In genomic region chr14:97982676-97983075, GRCm38 (mm10) we compare ENCODE assay signal across 22 mouse cellular contexts.
DNase-seq lines count a peak whose midpoint lies in the region; ATAC-seq and TF ChIP-seq lines count a peak whose summit lies in the region.
"Had no signal": no experiment of that assay in that cellular context is flagged by ENCODE, and none has a peak within 500 bp of the region (broad histone marks: within the 10 kb centered on the region; RNA-seq: fewer than 3 reads in every experiment).

No protein-coding gene starts in this region.

- 20% methylated on average over 6 of the region's 6 CpGs for WGBS in kidney, embryonic 15.5 days
- 24% methylated on average over 6 of the region's 6 CpGs for WGBS in kidney, postnatal 0 days

- no peak overlapping the region for H3K4me2 ChIP-seq in kidney, embryonic 15.5 days
- H3K4me2 ChIP-seq in kidney, postnatal 0 days (ENCODE audit: low read length) = 0 out of 2 replicates have a peak overlapping the region, but pooled peaks have one; percentile 1
- H3K4me2 ChIP-seq: embryonic facial prominence, embryonic 13.5 days; embryonic facial prominence, embryonic 15.5 days; forebrain, embryonic 12.5 days had no signal

- H3K9ac ChIP-seq in kidney, embryonic 15.5 days = no peak overlapping the region
- H3K9ac ChIP-seq in kidney, postnatal 0 days (ENCODE audit: low read depth, low read length) = no peak overlapping the region
- H3K9ac ChIP-seq: embryonic facial prominence, embryonic 13.5 days; embryonic facial prominence, embryonic 15.5 days; forebrain, embryonic 12.5 days had no signal

- TF ChIP-seq CTCF in kidney, postnatal 0 days (IDR thresholded peaks at IDR 0.05; ENCODE audit: low read depth) = no peak

- no peak overlapping the region for H3K4me3 ChIP-seq in kidney, embryonic 15.5 days (replicated peaks)
- H3K4me3 ChIP-seq in kidney, postnatal 0 days (replicated peaks; ENCODE audit: low read depth, low read length) = no peak overlapping the region
- H3K4me3 ChIP-seq: embryonic facial prominence, embryonic 13.5 days; embryonic facial prominence, embryonic 15.5 days; erythroblast, embryonic 14.5 days; forebrain, embryonic 10.5 days; forebrain, embryonic 12.5 days had no signal

- peak overlapping the region; percentile 89 for H3K27ac ChIP-seq in kidney, embryonic 15.5 days
- H3K27ac ChIP-seq in kidney, postnatal 0 days = no peak overlapping the region
- H3K27ac ChIP-seq: embryonic facial prominence, embryonic 13.5 days; embryonic facial prominence, embryonic 15.5 days; forebrain, embryonic 10.5 days; forebrain, embryonic 12.5 days had no signal

- no peaks in the 10 kb centered on the region for H3K27me3 ChIP-seq in kidney, embryonic 15.5 days
- no peaks in the 10 kb centered on the region for H3K27me3 ChIP-seq in kidney, postnatal 0 days (ENCODE audit: insufficient read depth, low read length)
- H3K27me3 ChIP-seq: embryonic facial prominence, embryonic 13.5 days; embryonic facial prominence, embryonic 15.5 days; forebrain, embryonic 12.5 days had no signal

- peaks cover 35% of the 10 kb centered on the region for H3K4me1 ChIP-seq in kidney, embryonic 15.5 days
- peaks cover 4% of the 10 kb centered on the region for H3K4me1 ChIP-seq in kidney, postnatal 0 days (replicated peaks; ENCODE audit: insufficient read depth, low read length)
- H3K4me1 ChIP-seq: embryonic facial prominence, embryonic 13.5 days; embryonic facial prominence, embryonic 15.5 days had no signal

- no peaks in the 10 kb centered on the region for H3K36me3 ChIP-seq in kidney, embryonic 15.5 days
- no peaks in the 10 kb centered on the region for H3K36me3 ChIP-seq in kidney, postnatal 0 days (ENCODE audit: insufficient read depth, low read length)
- H3K36me3 ChIP-seq: embryonic facial prominence, embryonic 13.5 days; embryonic facial prominence, embryonic 15.5 days; forebrain, embryonic 10.5 days; forebrain, embryonic 12.5 days had no signal

- DNase-seq in kidney, adult 8-10 months = no peak
- peak; percentile 82 for DNase-seq in kidney, postnatal 0 days (ENCODE audit: low spot score)
- no peak for DNase-seq in kidney, adult 9 months
- no peak for DNase-seq in urinary bladder, postnatal 25 days (ENCODE audit: low spot score)
- DNase-seq: adrenal gland, adult 2 months; adrenal gland, postnatal 10 days; adrenal gland, postnatal 25 days; cerebellum, adult 11 months; cerebellum, adult 18-20 months; cerebellum, adult 8-10 months; cerebellum, adult 9-11 months; cerebellum, postnatal 14 days; cerebellum, postnatal 36 days; embryo, embryonic 11 days had no signal

- H3K9me3 ChIP-seq in kidney, embryonic 15.5 days (replicated peaks) = no peaks in the 10 kb centered on the region
- H3K9me3 ChIP-seq in kidney, postnatal 0 days (replicated peaks; ENCODE audit: low read length) = no peaks in the 10 kb centered on the region
- H3K9me3 ChIP-seq: embryonic facial prominence, embryonic 13.5 days; embryonic facial prominence, embryonic 15.5 days; forebrain, embryonic 10.5 days; forebrain, embryonic 12.5 days had no signal

- peak; percentile 73 for ATAC-seq in kidney, embryonic 15.5 days (replicated peaks; ENCODE audit: low FRiP score)
- ATAC-seq in kidney, postnatal 0 days (replicated peaks; ENCODE audit: low FRiP score, low read depth) = no peak
- ATAC-seq: forebrain, embryonic 14.5 days; forebrain, embryonic 16.5 days had no signal
